Mouse (Mus musculus): ENCODE measurements around the gene Sh3rf1.

DNA sequence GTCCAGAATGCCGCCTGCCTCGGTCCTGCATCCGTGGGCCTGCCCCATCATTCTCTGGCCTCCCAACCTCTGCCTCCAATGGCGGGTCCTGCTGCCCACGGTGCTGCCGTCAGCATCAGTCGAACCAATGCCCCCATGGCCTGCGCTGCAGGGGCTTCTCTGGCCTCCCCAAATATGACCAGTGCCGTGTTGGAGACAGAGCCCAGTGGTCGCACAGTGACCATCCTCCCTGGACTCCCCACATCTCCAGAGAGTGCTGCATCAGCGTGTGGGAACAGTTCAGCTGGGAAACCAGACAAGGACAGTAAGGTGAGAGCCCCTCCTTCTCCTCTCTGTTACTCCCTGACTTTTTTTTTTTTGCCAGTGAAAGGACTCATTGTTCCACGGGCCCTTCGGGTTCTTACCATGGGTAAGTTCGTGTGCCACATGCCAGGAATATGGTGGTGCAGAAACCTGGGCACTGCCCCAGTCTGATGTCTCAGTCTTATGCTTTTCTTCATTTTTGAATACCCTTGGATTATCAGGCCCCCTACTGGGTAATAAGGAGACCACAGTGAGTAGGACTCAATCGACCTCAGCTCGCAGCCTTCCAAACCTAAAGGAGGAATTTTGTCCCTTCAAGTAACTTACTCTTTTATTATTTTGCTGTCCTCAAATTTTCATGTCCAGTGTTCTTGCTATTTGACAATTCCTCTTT is 150.5 kb downstream of the Sh3rf1 start:
- no peak for TF ChIP-seq CTCF (IDR thresholded peaks at IDR 0.05; ENCODE audit: extremely low read depth, insufficient read depth, low read length)
- TF ChIP-seq POLR2A (IDR thresholded peaks at IDR 0.05; ENCODE audit: extremely low read depth, insufficient read depth, low read length) = no peak

Data from cortical plate, adult 2 months (tissue).